Mouse (Mus musculus) neural tube, embryonic 11.5 days (tissue): ENCODE results near the gene Pdgfa. TPM values are rescaled to one million over a fixed set of nuclear protein-coding genes. Genes with fewer than 3 reads are reported as not detected.

Experiments used
- ATAC-seq: fragments of 200-750 bp; cut with Nextera tagmentation; 2 replicates; pipeline ENCODE4 v1.8.0; 2017; ENCODE audit warnings: moderate number of reproducible peaks, mild to moderate bottlenecking, moderate TSS enrichment, moderate library complexity; ENCODE audit not compliant: insufficient read depth, low FRiP score, low TSS enrichment
- DNase-seq: peaks from one replicate; pipeline ENCODE4 v3.0.0-alpha.2; 2015; ENCODE audit warnings: low spot score
- H3K27ac ChIP-seq: fragments of 300-500 bp; sonication (generic); 2 replicates; pipeline ENCODE4 v1.5.1; 2014; ENCODE audit warnings: low read depth, mild to moderate bottlenecking, low read length
- H3K27me3 ChIP-seq: fragments of 300-500 bp; sonication (generic); 2 replicates; pipeline ENCODE4 v1.6.1; 2014; ENCODE audit warnings: mild to moderate bottlenecking, low read length, mixed read lengths; ENCODE audit not compliant: control insufficient read depth, insufficient read depth
- H3K36me3 ChIP-seq: fragments of 300-500 bp; sonication (generic); 2 replicates; pipeline ENCODE4 v1.6.1; 2014; ENCODE audit warnings: mild to moderate bottlenecking, low read length, moderate library complexity, mixed read lengths; ENCODE audit not compliant: control insufficient read depth, insufficient read depth
- H3K4me1 ChIP-seq: fragments of 300-500 bp; sonication (generic); 2 replicates; pipeline ENCODE4 v1.6.1; 2014; ENCODE audit warnings: low read length, mixed read lengths; ENCODE audit not compliant: control insufficient read depth, insufficient read depth
- H3K4me2 ChIP-seq: fragments of 300-500 bp; sonication (generic); 2 replicates; pipeline ENCODE4 v1.6.1; 2014; ENCODE audit warnings: low read depth, mild to moderate bottlenecking, moderate library complexity
- H3K4me3 ChIP-seq: fragments of 300-500 bp; sonication (generic); 2 replicates; pipeline ENCODE4 v1.5.1; 2014; ENCODE audit warnings: low read depth, low read length
- H3K9ac ChIP-seq: fragments of 300-500 bp; sonication (generic); 2 replicates; pipeline ENCODE4 v1.6.1; 2014; ENCODE audit warnings: mild to moderate bottlenecking, low read length
- H3K9me3 ChIP-seq: fragments of 300-500 bp; sonication (generic); 2 replicates; pipeline ENCODE4 v1.6.1; 2016; ENCODE audit warnings: low read length; ENCODE audit not compliant: control insufficient read depth
- WGBS: fragments of 180-500 bp; shearing (Covaris S2); extraction: QIAGEN DNeasy Blood & Tissue Kit; methylation state at CpG from one replicate; pipeline ENCODE4 v1.1.7; 2014; 5-methylcytosine and 5-hydroxymethylcytosine counted together
- polyA plus RNA-seq: library from polyadenylated mRNA; unstranded; fragments of >200 nt; fragmentation: Nextera tagmentation; extraction: Ambion mirVana; gene quantifications from 2 replicates; pipeline ENCODE4 v1.2.1, GENCODE M21; 2014

The Pdgfa gene
- polyA plus RNA-seq, 1 experiment from 2014 or later, result 16.1 TPM

- no peaks in the 10 kb centered on the region for H3K9me3 ChIP-seq
- no peak for ATAC-seq
Measured at GRCm38 (mm10) chr5:138974911-138975485, 22.2 kb downstream of the Pdgfa start.

GRCm38 (mm10) chr5:138973480-138973879, 23.7 kb downstream of the Pdgfa start:
- no peaks in the 10 kb centered on the region for H3K4me1 ChIP-seq
- no peak overlapping the region for H3K4me2 ChIP-seq
- no peaks in the 10 kb centered on the region for H3K9me3 ChIP-seq
- H3K4me3 ChIP-seq, result no peak overlapping the region
- ATAC-seq (no peak), DNase-seq (no peak)
- H3K36me3 ChIP-seq, result no peaks in the 10 kb centered on the region
- H3K27me3 ChIP-seq, result no peaks in the 10 kb centered on the region
- WGBS, result 90% methylated on average over 6 of the region's 6 CpGs
- no peak overlapping the region for H3K27ac ChIP-seq
- H3K9ac ChIP-seq, result no peak overlapping the region

More at GRCm38 (mm10) chr5:138974911-138975485, 22.2 kb downstream of the Pdgfa start:
- Histone ChIP-seq H3K27ac (no peak overlapping the region), H3K9ac (no peak overlapping the region), H3K36me3 (no peaks in the 10 kb centered on the region), H3K27me3 (no peaks in the 10 kb centered on the region), H3K4me2 (no peak overlapping the region), H3K4me1 (no peaks in the 10 kb centered on the region), H3K4me3 (no peak overlapping the region)
- no peak for DNase-seq
- 87% methylated on average over 8 of the region's 8 CpGs for WGBS

- Histone ChIP-seq H3K36me3 (no peaks in the 10 kb centered on the region), H3K4me2 (no peak overlapping the region), H3K9ac (no peak overlapping the region), H3K4me1 (no peaks in the 10 kb centered on the region), H3K27me3 (no peaks in the 10 kb centered on the region), H3K4me3 (no peak overlapping the region), H3K9me3 (no peaks in the 10 kb centered on the region), H3K27ac (no peak overlapping the region)
- WGBS, result 75% methylated on average over 9 of the region's 9 CpGs
- ATAC-seq (no peak), DNase-seq (no peak)
Measured at GRCm38 (mm10) chr5:138971405-138971804, 25.8 kb downstream of the Pdgfa start.

GRCm38 (mm10) chr5:138970056-138970490, 27.1 kb downstream of the Pdgfa start:
- Histone ChIP-seq H3K27ac (no peak overlapping the region), H3K36me3 (no peaks in the 10 kb centered on the region), H3K9me3 (no peaks in the 10 kb centered on the region), H3K4me2 (no peak overlapping the region), H3K9ac (no peak overlapping the region), H3K27me3 (no peaks in the 10 kb centered on the region), H3K4me3 (no peak overlapping the region), H3K4me1 (no peaks in the 10 kb centered on the region)
- WGBS, result 77% methylated on average over 7 of the region's 7 CpGs
- DNase-seq (no peak), ATAC-seq (no peak)

GRCm38 (mm10) chr5:138966033-138966724, 31.0 kb downstream of the Pdgfa start:
- Histone ChIP-seq H3K9me3 (no peaks in the 10 kb centered on the region), H3K27me3 (no peaks in the 10 kb centered on the region), H3K27ac (no peak overlapping the region), H3K4me1 (no peaks in the 10 kb centered on the region), H3K4me3 (no peak overlapping the region), H3K36me3 (no peaks in the 10 kb centered on the region), H3K4me2 (no peak overlapping the region), H3K9ac (no peak overlapping the region; the same call in 1 of the 2 replicates)
- no peak for ATAC-seq
- no peak for DNase-seq
- 48% methylated on average over 7 of the region's 7 CpGs for WGBS

DNA sequence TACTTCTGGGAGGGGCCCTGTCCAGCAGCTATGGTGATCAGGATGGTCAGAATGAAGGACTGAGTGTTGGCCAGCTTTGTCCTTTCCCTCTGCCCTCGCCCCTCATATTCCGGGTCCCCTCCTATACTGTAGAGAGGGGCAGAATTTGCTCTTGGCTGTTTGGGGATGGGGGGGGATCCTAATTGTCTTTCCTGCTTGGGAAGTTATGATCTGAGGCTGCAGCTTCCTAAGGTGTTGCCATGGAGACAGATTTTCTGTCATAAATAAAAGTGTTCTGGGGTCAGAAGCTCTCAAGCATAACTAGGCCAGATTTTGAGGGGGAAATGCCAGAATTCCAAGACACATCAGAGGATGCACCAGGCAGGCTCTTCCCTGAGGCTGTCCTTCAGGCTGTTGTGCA, 31.6 kb downstream of the Pdgfa start:
- Histone ChIP-seq H3K4me3 (no peak overlapping the region), H3K27ac (no peak overlapping the region), H3K9me3 (no peaks in the 10 kb centered on the region), H3K27me3 (no peaks in the 10 kb centered on the region), H3K4me1 (no peaks in the 10 kb centered on the region), H3K36me3 (no peaks in the 10 kb centered on the region), H3K4me2 (no peak overlapping the region), H3K9ac (no peak overlapping the region)
- DNase-seq (no peak), ATAC-seq (no peak)
- 88% methylated on average over 2 of the region's 2 CpGs for WGBS

DNA sequence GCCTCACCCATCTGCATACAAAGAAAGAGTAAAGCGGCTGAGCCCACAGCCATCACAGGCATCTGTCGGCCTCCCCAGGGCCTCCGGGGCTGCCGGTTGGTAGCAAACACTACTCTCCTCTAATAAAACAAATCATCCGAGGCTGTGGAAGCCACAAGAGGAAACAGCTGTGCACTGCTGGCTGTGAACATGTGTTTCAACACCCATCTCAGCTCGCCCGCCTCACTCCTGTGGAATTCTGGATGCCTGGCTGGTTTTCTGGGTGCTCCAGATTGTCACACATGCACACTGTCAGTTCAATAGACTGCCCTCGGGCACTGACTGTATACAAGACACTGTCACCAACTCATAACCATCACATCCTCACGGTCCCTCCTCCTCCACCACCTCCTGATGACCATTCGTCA, 40.7 kb downstream of the Pdgfa start:
- no peak for DNase-seq
- no peak for ATAC-seq
- H3K36me3 ChIP-seq, result no peaks in the 10 kb centered on the region
- H3K9ac ChIP-seq, result no peak overlapping the region
- H3K27me3 ChIP-seq, result no peaks in the 10 kb centered on the region
- H3K4me3 ChIP-seq, result no peak overlapping the region
- no peaks in the 10 kb centered on the region for H3K4me1 ChIP-seq
- no peak overlapping the region for H3K27ac ChIP-seq
- no peak overlapping the region for H3K4me2 ChIP-seq
- 49% methylated on average over 10 of the region's 10 CpGs for WGBS
- H3K9me3 ChIP-seq, result no peaks in the 10 kb centered on the region

DNA sequence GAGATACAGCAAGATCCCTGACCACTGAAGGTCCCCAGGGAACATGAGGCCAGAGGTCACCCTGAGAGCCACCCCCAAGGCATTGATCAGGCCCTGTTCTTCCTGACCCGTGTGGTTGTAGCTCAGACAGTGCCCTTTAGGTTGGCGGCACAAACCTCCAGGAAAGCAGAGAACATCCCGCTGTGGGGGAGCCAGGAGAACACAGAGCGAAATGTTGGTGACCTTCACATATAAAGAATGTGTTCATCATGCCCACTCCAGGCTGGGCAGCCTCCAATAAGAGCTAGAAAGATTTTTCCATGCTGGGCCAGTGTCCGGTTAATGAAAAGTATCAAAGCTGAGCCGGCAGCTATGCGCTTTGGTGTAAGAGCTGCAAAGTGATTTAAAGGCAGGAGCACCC, 43.2 kb downstream of the Pdgfa start:
- WGBS, result 81% methylated on average over 7 of the region's 7 CpGs

DNA sequence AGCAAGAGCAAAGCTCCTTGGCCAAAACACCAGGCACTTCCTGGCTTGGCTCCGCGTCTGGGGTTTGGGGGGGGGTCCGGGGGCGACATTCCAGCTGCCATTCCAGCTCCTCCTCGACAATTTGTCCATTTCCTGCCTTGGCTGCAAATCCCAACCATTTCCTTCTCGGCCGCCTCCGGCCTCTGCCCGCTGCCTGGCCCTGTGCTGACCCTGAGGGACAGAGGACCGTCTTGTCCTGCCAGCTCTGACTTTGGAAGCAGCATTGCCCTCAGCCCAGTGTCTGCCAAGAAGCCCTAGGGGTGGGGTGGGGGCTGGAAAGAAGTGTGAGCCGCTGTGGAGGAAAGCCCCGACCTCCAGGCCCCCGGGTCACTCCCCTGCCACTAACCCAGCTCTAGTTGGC, 44.2 kb downstream of the Pdgfa start:
- Histone ChIP-seq H3K4me1 (peaks cover 5% of the 10 kb centered on the region), H3K36me3 (no peaks in the 10 kb centered on the region), H3K4me3 (no peak overlapping the region), H3K9ac (no peak overlapping the region), H3K9me3 (no peaks in the 10 kb centered on the region), H3K27me3 (no peaks in the 10 kb centered on the region), H3K4me2 (no peak overlapping the region), H3K27ac (no peak overlapping the region)
- ATAC-seq (no peak), DNase-seq (no peak)
- WGBS, result 64% methylated on average over 13 of the region's 13 CpGs

More for the DNA sequence above, 43.2 kb downstream of the Pdgfa start:
- H3K36me3 ChIP-seq, result no peaks in the 10 kb centered on the region
- no peak overlapping the region for H3K4me3 ChIP-seq
- H3K4me2 ChIP-seq, result no peak overlapping the region
- no peak for ATAC-seq
- H3K9me3 ChIP-seq, result no peaks in the 10 kb centered on the region
- no peaks in the 10 kb centered on the region for H3K27me3 ChIP-seq
- H3K4me1 ChIP-seq, result no peaks in the 10 kb centered on the region
- DNase-seq, result no peak
- no peak overlapping the region for H3K27ac ChIP-seq
- no peak overlapping the region for H3K9ac ChIP-seq
